Mouse (Mus musculus): ENCODE results near the gene Olfr945. TPM values are rescaled to one million over a fixed set of nuclear protein-coding genes. Genes with fewer than 3 reads are reported as not detected.

Gene Olfr945
- not detected for polyA plus RNA-seq (2017; shearing (Covaris generic))

GRCm38 (mm10) chr9:39276718-39277117 is at the start of gene Olfr945:
Gene Olfr945, minus strand, starts transcription at chr9:39276818.

GRCm38 (mm10) chr9:39325945-39326344 is 49.3 kb upstream of the Olfr945 start, which contains the start of gene Olfr948:
Gene Olfr948, minus strand, starts transcription at chr9:39326045.

GRCm38 (mm10) chr9:39249894-39250293 is 26.7 kb downstream of the Olfr945 start, which contains the start of gene Olfr1537:
Gene Olfr1537, minus strand, starts transcription at chr9:39249994.

Other genes starting within 250 kb of the Olfr945 start
- not detected for gene Olfr937, start 211.9 kb downstream of the Olfr945 start, polyA plus RNA-seq (2017; shearing (Covaris generic))
- not detected for gene Olfr938, start 197.9 kb downstream of the Olfr945 start, polyA plus RNA-seq (2017; shearing (Covaris generic))
- gene Olfr27, start 148.7 kb downstream of the Olfr945 start, polyA plus RNA-seq (2017; shearing (Covaris generic)) = not detected
- not detected for gene Olfr943, start 110.5 kb downstream of the Olfr945 start, polyA plus RNA-seq (2017; shearing (Covaris generic))
- gene Olfr944, start 74.9 kb downstream of the Olfr945 start, polyA plus RNA-seq (2017; shearing (Covaris generic)) = not detected
- gene Olfr1537, start 26.8 kb downstream of the Olfr945 start, polyA plus RNA-seq (2017; shearing (Covaris generic)) = not detected
- gene Olfr948, start 49.2 kb upstream of the Olfr945 start, polyA plus RNA-seq (2017; shearing (Covaris generic)) = not detected
- not detected for gene Olfr951, start 110.6 kb upstream of the Olfr945 start, polyA plus RNA-seq (2017; shearing (Covaris generic))
- gene Olfr952, start 150.3 kb upstream of the Olfr945 start, polyA plus RNA-seq (2017; shearing (Covaris generic)) = not detected
- gene Olfr954, start 179.9 kb upstream of the Olfr945 start, polyA plus RNA-seq (2017; shearing (Covaris generic)) = not detected
- gene Olfr955, start 195.1 kb upstream of the Olfr945 start, polyA plus RNA-seq (2017; shearing (Covaris generic)) = not detected
- gene Olfr44, start 217.2 kb upstream of the Olfr945 start, polyA plus RNA-seq (2017; shearing (Covaris generic)) = not detected
- gene Olfr957, start 239.0 kb upstream of the Olfr945 start, polyA plus RNA-seq (2017; shearing (Covaris generic)) = not detected

Data from CD4-positive, CD25-positive, alpha-beta regulatory T cell, adult 9 weeks (primary cell).